Mouse (Mus musculus): Measurements from ENCODE around the gene Atp6v0d1. TPM values are rescaled to one million over a fixed set of nuclear protein-coding genes. Genes with fewer than 3 reads are reported as not detected.

Gene Atp6v0d1
- polyA plus RNA-seq, 1 experiment from 2014 or later, result 273 TPM

- H3K36me3 ChIP-seq (ENCODE audit: control insufficient read depth, insufficient read depth, low read length), result no peaks in the 10 kb centered on the region
- no peak overlapping the region for H3K27ac ChIP-seq (ENCODE audit: low read depth, low read length)
- no peaks in the 10 kb centered on the region for H3K27me3 ChIP-seq (replicated peaks; ENCODE audit: control insufficient read depth, insufficient read depth, low read length)
- WGBS, result 60% methylated on average over 3 of the region's 3 CpGs
- H3K9ac ChIP-seq (ENCODE audit: low read depth, low read length), result no peak overlapping the region
- ATAC-seq, result no peak
- H3K9me3 ChIP-seq (ENCODE audit: control insufficient read depth, low read length), result no peaks in the 10 kb centered on the region
- peaks cover 17% of the 10 kb centered on the region for H3K4me1 ChIP-seq (ENCODE audit: control insufficient read depth, insufficient read depth, low read depth, low read length)
- no peak overlapping the region for H3K4me2 ChIP-seq (ENCODE audit: low read length)
- H3K4me3 ChIP-seq (ENCODE audit: low read length), result no peak overlapping the region
Measured at GRCm38 (mm10) chr8:105493495-105493894, 72.4 kb downstream of the Atp6v0d1 start.

- WGBS, result 45% methylated on average over 1 of the region's 1 CpGs
- Histone ChIP-seq H3K4me3 (ENCODE audit: low read length) (no peak overlapping the region), H3K9ac (ENCODE audit: low read depth, low read length) (no peak overlapping the region), H3K27me3 (replicated peaks; ENCODE audit: control insufficient read depth, insufficient read depth, low read length) (no peaks in the 10 kb centered on the region), H3K4me2 (ENCODE audit: low read length) (no peak overlapping the region), H3K9me3 (ENCODE audit: control insufficient read depth, low read length) (no peaks in the 10 kb centered on the region), H3K36me3 (ENCODE audit: control insufficient read depth, insufficient read depth, low read length) (no peaks in the 10 kb centered on the region), H3K4me1 (ENCODE audit: control insufficient read depth, insufficient read depth, low read depth, low read length) (no peaks in the 10 kb centered on the region), H3K27ac (ENCODE audit: low read depth, low read length) (no peak overlapping the region)
- ATAC-seq, result no peak
Measured at GRCm38 (mm10) chr8:105489281-105489680, 76.6 kb downstream of the Atp6v0d1 start.

- Histone ChIP-seq H3K9ac (ENCODE audit: low read depth, low read length) (no peak overlapping the region), H3K27ac (ENCODE audit: low read depth, low read length) (no peak overlapping the region), H3K36me3 (ENCODE audit: control insufficient read depth, insufficient read depth, low read length) (no peaks in the 10 kb centered on the region), H3K4me2 (ENCODE audit: low read length) (no peak overlapping the region), H3K27me3 (replicated peaks; ENCODE audit: control insufficient read depth, insufficient read depth, low read length) (no peaks in the 10 kb centered on the region), H3K4me3 (ENCODE audit: low read length) (no peak overlapping the region), H3K9me3 (ENCODE audit: control insufficient read depth, low read length) (no peaks in the 10 kb centered on the region), H3K4me1 (ENCODE audit: control insufficient read depth, insufficient read depth, low read depth, low read length) (no peaks in the 10 kb centered on the region)
- no peak for ATAC-seq
- 79% methylated on average over 3 of the region's 3 CpGs for WGBS
Measured at GRCm38 (mm10) chr8:105488082-105488481, 77.8 kb downstream of the Atp6v0d1 start.

- no peak overlapping the region for H3K9ac ChIP-seq (ENCODE audit: low read depth, low read length)
- no peaks in the 10 kb centered on the region for H3K27me3 ChIP-seq (replicated peaks; ENCODE audit: control insufficient read depth, insufficient read depth, low read length)
- no peaks in the 10 kb centered on the region for H3K9me3 ChIP-seq (ENCODE audit: control insufficient read depth, low read length)
- H3K36me3 ChIP-seq (ENCODE audit: control insufficient read depth, insufficient read depth, low read length), result no peaks in the 10 kb centered on the region
- H3K27ac ChIP-seq (ENCODE audit: low read depth, low read length), result no peak overlapping the region
- no peak overlapping the region for H3K4me3 ChIP-seq (ENCODE audit: low read length)
- H3K4me2 ChIP-seq (ENCODE audit: low read length), result no peak overlapping the region
- H3K4me1 ChIP-seq (ENCODE audit: control insufficient read depth, insufficient read depth, low read depth, low read length), result no peaks in the 10 kb centered on the region
- 9% methylated on average over 2 of the region's 2 CpGs for WGBS
- ATAC-seq, result no peak
Measured at GRCm38 (mm10) chr8:105484392-105484791, 81.5 kb downstream of the Atp6v0d1 start.

GRCm38 (mm10) chr8:105484030-105484368 lies 81.8 kb downstream of the Atp6v0d1 start:
- WGBS, result 45% methylated on average over 3 of the region's 3 CpGs
- Histone ChIP-seq H3K9ac (ENCODE audit: low read depth, low read length) (no peak overlapping the region), H3K36me3 (ENCODE audit: control insufficient read depth, insufficient read depth, low read length) (no peaks in the 10 kb centered on the region), H3K4me2 (ENCODE audit: low read length) (no peak overlapping the region), H3K4me3 (ENCODE audit: low read length) (no peak overlapping the region), H3K27me3 (replicated peaks; ENCODE audit: control insufficient read depth, insufficient read depth, low read length) (no peaks in the 10 kb centered on the region), H3K9me3 (ENCODE audit: control insufficient read depth, low read length) (no peaks in the 10 kb centered on the region), H3K27ac (ENCODE audit: low read depth, low read length) (no peak overlapping the region), H3K4me1 (ENCODE audit: control insufficient read depth, insufficient read depth, low read depth, low read length) (no peaks in the 10 kb centered on the region)
- ATAC-seq, result no peak

GRCm38 (mm10) chr8:105483212-105484029 lies 82.4 kb downstream of the Atp6v0d1 start:
- Histone ChIP-seq H3K27me3 (replicated peaks; ENCODE audit: control insufficient read depth, insufficient read depth, low read length) (no peaks in the 10 kb centered on the region), H3K36me3 (ENCODE audit: control insufficient read depth, insufficient read depth, low read length) (no peaks in the 10 kb centered on the region), H3K4me3 (ENCODE audit: low read length) (no peak overlapping the region), H3K4me2 (ENCODE audit: low read length) (no peak overlapping the region), H3K9me3 (ENCODE audit: control insufficient read depth, low read length) (no peaks in the 10 kb centered on the region), H3K9ac (ENCODE audit: low read depth, low read length) (no peak overlapping the region), H3K4me1 (ENCODE audit: control insufficient read depth, insufficient read depth, low read depth, low read length) (no peaks in the 10 kb centered on the region), H3K27ac (ENCODE audit: low read depth, low read length) (no peak overlapping the region)
- peak; percentile 56; the same call in 1 of the 2 replicates for ATAC-seq
- WGBS, result 37% methylated on average over 14 of the region's 14 CpGs

GRCm38 (mm10) chr8:105482123-105482522 lies 83.7 kb downstream of the Atp6v0d1 start:
- no peak overlapping the region for H3K4me3 ChIP-seq (ENCODE audit: low read length)
- ATAC-seq, result no peak
- H3K9ac ChIP-seq (ENCODE audit: low read depth, low read length), result no peak overlapping the region
- no peaks in the 10 kb centered on the region for H3K27me3 ChIP-seq (replicated peaks; ENCODE audit: control insufficient read depth, insufficient read depth, low read length)
- no peaks in the 10 kb centered on the region; the same call in 1 of the 2 replicates for H3K4me1 ChIP-seq (ENCODE audit: control insufficient read depth, insufficient read depth, low read depth, low read length)
- H3K4me2 ChIP-seq (ENCODE audit: low read length), result no peak overlapping the region
- 87% methylated on average over 8 of the region's 8 CpGs for WGBS
- H3K27ac ChIP-seq (ENCODE audit: low read depth, low read length), result no peak overlapping the region
- H3K36me3 ChIP-seq (ENCODE audit: control insufficient read depth, insufficient read depth, low read length), result no peaks in the 10 kb centered on the region
- H3K9me3 ChIP-seq (ENCODE audit: control insufficient read depth, low read length), result no peaks in the 10 kb centered on the region

GRCm38 (mm10) chr8:105481453-105481852 lies 84.4 kb downstream of the Atp6v0d1 start:
- Histone ChIP-seq H3K9ac (ENCODE audit: low read depth, low read length) (no peak overlapping the region), H3K27ac (ENCODE audit: low read depth, low read length) (no peak overlapping the region), H3K4me1 (ENCODE audit: control insufficient read depth, insufficient read depth, low read depth, low read length) (no peaks in the 10 kb centered on the region; the same call in 1 of the 2 replicates), H3K4me3 (ENCODE audit: low read length) (no peak overlapping the region), H3K27me3 (replicated peaks; ENCODE audit: control insufficient read depth, insufficient read depth, low read length) (no peaks in the 10 kb centered on the region), H3K9me3 (ENCODE audit: control insufficient read depth, low read length) (no peaks in the 10 kb centered on the region), H3K36me3 (ENCODE audit: control insufficient read depth, insufficient read depth, low read length) (no peaks in the 10 kb centered on the region), H3K4me2 (ENCODE audit: low read length) (no peak overlapping the region)
- no peak for ATAC-seq
- WGBS, result 67% methylated on average over 6 of the region's 6 CpGs

- Histone ChIP-seq H3K9ac (ENCODE audit: low read depth, low read length) (no peak overlapping the region), H3K27me3 (replicated peaks; ENCODE audit: control insufficient read depth, insufficient read depth, low read length) (no peaks in the 10 kb centered on the region), H3K9me3 (ENCODE audit: control insufficient read depth, low read length) (no peaks in the 10 kb centered on the region), H3K27ac (ENCODE audit: low read depth, low read length) (no peak overlapping the region), H3K4me2 (ENCODE audit: low read length) (no peak overlapping the region), H3K36me3 (ENCODE audit: control insufficient read depth, insufficient read depth, low read length) (no peaks in the 10 kb centered on the region), H3K4me1 (ENCODE audit: control insufficient read depth, insufficient read depth, low read depth, low read length) (no peaks in the 10 kb centered on the region; the same call in 1 of the 2 replicates), H3K4me3 (ENCODE audit: low read length) (no peak overlapping the region)
- WGBS, result 39% methylated on average over 2 of the region's 2 CpGs
- ATAC-seq, result no peak
Measured at GRCm38 (mm10) chr8:105481013-105481412, 84.8 kb downstream of the Atp6v0d1 start.

Data from hindbrain, embryonic 16.5 days (tissue).